Mouse (Mus musculus) frontal cortex, postnatal 10 days (tissue): Measurements from ENCODE around the gene Sh3bgrl3.
A peak's percentile ranks its signal among the peaks of the same experiment; 100 is the strongest.

Source experiments
- DNase-seq, 2 experiments: peaks; one replicate each; pipeline ENCODE4 v3.0.0; 2022; ENCODE audit warnings: low spot score in 2 of 2, mixed read lengths in 1 of 2

Sh3bgrl3 gene

DNA sequence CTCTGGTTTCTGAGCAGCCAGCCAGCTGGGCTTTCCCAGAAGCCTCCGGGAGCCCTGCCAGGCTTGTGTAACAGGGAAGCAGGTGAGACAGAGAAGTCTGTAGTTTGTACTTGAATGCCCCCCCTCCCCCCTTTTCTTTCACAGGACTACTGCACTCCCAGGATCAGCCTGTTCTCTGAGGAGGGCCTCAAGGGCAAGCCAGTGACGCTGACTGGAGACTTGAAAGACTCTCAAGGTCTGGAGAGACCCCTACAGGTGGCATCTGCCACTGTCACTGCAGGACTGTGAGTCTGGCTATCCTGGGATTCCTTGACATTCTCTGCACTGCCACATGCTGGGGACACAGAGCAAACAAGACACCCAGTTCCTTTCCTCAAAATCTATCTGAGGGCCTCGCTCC, 49.9 kb downstream of the Sh3bgrl3 start:
- peak; percentile 26 to 40 for DNase-seq
